Mouse (Mus musculus) forebrain, embryonic 14.5 days (tissue): ENCODE measurements around the gene Tmem248. TPM values are rescaled to one million over a fixed set of nuclear protein-coding genes. Genes with fewer than 3 reads are reported as not detected.
A peak's percentile ranks its signal among the peaks of the same experiment; 100 is the strongest.

ENCODE experiments used
- ATAC-seq: fragments of 200-750 bp; cut with Nextera tagmentation; 2 replicates; pipeline ENCODE4 v1.8.0; 2017; ENCODE audit warnings: mild to moderate bottlenecking, moderate library complexity
- DNase-seq: peaks from one replicate; pipeline ENCODE4 v3.0.0-alpha.2; 2015; ENCODE audit warnings: low spot score
- H3K27ac ChIP-seq: fragments of 300-500 bp; sonication (generic); 2 replicates; pipeline ENCODE4 v1.5.1; 2014; ENCODE audit warnings: low read depth, mild to moderate bottlenecking, control low read depth, low read length, moderate library complexity
- H3K27me3 ChIP-seq: fragments of 300-500 bp; sonication (generic); replicated peaks from 2 replicates; pipeline ENCODE4 v1.6.1; 2014; ENCODE audit warnings: low read length, control low read depth, mixed read lengths; ENCODE audit not compliant: control insufficient read depth, insufficient read depth
- H3K36me3 ChIP-seq: fragments of 300-500 bp; sonication (generic); 2 replicates; pipeline ENCODE4 v1.6.1; 2014; ENCODE audit warnings: low read length, control low read depth; ENCODE audit not compliant: control insufficient read depth, insufficient read depth
- H3K4me1 ChIP-seq: fragments of 300-500 bp; sonication (generic); 2 replicates; pipeline ENCODE4 v1.6.1; 2014; ENCODE audit warnings: antibody characterized with exemption, low read length, control low read depth; ENCODE audit not compliant: control insufficient read depth, insufficient read depth
- H3K4me2 ChIP-seq: fragments of 300-500 bp; sonication (generic); 2 replicates; pipeline ENCODE4 v1.6.1; 2014; ENCODE audit warnings: mild to moderate bottlenecking, control low read depth, low read length
- H3K4me3 ChIP-seq: fragments of 300-500 bp; sonication (generic); 2 replicates; pipeline ENCODE4 v1.5.1; 2014; ENCODE audit warnings: low read depth, low read length, control low read depth
- H3K9ac ChIP-seq: fragments of 300-500 bp; sonication (generic); 2 replicates; pipeline ENCODE4 v1.6.1; 2014; ENCODE audit warnings: mild to moderate bottlenecking, low read length, control low read depth, moderate library complexity
- H3K9me3 ChIP-seq: fragments of 300-500 bp; sonication (generic); replicated peaks from 2 replicates; pipeline ENCODE4 v1.6.1; 2016; ENCODE audit warnings: low read length, control low read depth, mixed read lengths; ENCODE audit not compliant: control insufficient read depth
- WGBS: fragments of 180-500 bp; shearing (Covaris S2); extraction: QIAGEN DNeasy Blood & Tissue Kit; methylation state at CpG from one replicate; pipeline ENCODE4 v1.1.7; 2014; 5-methylcytosine and 5-hydroxymethylcytosine counted together
- polyA plus RNA-seq: library from polyadenylated mRNA; unstranded; fragments of >200 nt; fragmentation: Nextera tagmentation; extraction: Ambion mirVana; gene quantifications from 2 replicates; pipeline ENCODE4 v1.2.1, GENCODE M21; 2014

Gene Tmem248
- 22.5 and 22.7 TPM in 2 replicates for polyA plus RNA-seq

DNA sequence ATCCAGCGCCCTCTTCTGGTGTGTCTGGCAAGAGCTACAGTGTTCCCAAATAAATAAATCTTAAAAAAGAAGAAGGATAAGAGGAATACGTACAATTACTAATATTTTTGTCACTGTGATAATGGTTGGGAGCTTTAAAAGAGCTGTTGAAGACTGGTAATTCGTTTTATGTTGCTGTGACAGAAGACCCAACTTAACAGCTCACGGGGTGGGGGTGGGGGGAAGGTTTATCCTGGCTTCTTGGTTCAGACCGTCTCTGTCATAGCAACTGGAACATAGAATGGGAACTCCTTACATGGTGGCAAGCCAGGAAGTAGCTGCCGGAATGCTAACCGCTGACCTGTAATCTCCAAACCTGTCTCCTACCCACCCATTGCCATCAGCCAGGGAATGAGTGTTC, at the start of gene Tmem248:
TSS of gene Tmem248 (plus strand) at position 301 of the 400 bp plus-strand sequence.
- H3K4me1 ChIP-seq, result no peaks in the 10 kb centered on the region
- H3K9me3 ChIP-seq, result no peaks in the 10 kb centered on the region; the same call in 1 of the 2 replicates
- peaks cover 23% of the 10 kb centered on the region for H3K36me3 ChIP-seq
- no peak within 1 kb of the TSS for H3K4me2 ChIP-seq
- no peak for ATAC-seq
- WGBS, result 83% methylated on average over 7 of the region's 7 CpGs
- H3K9ac ChIP-seq, result no peak within 1 kb of the TSS
- no peak within 1 kb of the TSS for H3K4me3 ChIP-seq
- H3K27ac ChIP-seq, result no peak within 1 kb of the TSS
- H3K27me3 ChIP-seq, result no peaks in the 10 kb centered on the region
- no peak for DNase-seq

DNA sequence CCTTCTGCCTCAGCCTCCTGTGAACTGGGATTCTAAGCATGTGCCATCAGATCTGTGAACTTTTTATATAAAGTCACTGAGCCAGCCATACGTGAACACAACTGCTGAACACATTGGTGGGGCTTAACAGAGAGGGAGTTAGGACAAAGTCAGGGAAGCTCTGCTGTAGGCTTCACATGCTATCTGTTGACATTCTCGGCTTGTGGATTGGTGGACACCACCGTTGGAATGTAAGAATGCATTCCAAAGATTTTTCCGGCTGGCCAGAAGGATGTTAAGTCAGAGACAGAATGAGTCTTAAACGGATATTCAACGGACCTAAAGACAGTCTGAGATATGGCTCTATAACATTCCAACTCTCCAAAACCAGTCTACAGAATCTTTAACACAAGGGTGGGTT, 47.8 kb upstream of the Tmem248 start:
- H3K4me3 ChIP-seq, result no peak overlapping the region
- no peaks in the 10 kb centered on the region for H3K9me3 ChIP-seq
- no peak overlapping the region for H3K4me2 ChIP-seq
- no peaks in the 10 kb centered on the region for H3K36me3 ChIP-seq
- ATAC-seq, result no peak
- H3K27me3 ChIP-seq, result no peaks in the 10 kb centered on the region
- H3K4me1 ChIP-seq, result peaks cover 15% of the 10 kb centered on the region
- 79% methylated on average over 6 of the region's 6 CpGs for WGBS
- H3K27ac ChIP-seq, result no peak overlapping the region
- no peak overlapping the region for H3K9ac ChIP-seq
- DNase-seq, result no peak

DNA sequence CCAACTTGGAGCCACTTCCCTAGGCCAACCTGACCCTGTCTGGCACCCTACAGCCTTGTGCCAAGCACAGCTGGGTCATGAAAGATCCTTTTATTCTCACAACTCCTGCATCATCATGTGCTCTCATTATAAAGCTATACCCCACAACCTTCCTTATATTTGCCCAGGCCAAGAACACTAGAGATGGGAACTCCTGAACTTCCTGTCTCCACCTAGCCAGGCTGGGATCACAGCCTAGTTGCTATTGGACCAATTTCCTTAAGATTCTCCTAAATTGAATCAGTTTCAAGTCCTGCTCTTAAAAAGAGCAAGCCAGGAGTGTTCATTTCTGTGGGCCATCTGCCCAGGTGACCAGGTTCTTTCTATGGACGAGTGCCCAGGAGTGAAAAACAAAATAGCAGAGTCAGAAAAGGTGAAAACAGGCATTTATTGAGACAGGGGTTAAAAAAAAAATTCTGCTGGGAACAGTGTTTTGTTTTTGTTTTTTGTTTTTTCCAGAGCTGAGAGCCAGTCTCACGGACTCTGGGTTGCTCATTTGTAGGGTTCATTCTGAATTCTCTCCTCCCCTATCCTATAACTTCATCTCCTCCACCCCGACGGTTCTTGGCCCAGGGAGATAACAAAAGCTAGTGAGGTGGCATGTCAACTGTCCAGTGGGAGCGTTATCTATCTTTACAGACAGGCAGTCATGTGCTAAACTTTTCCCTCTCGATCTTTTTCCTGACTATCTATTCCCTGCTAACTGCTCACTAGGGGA, 46.0 kb upstream of the Tmem248 start:
- no peak for DNase-seq
- H3K36me3 ChIP-seq, result no peaks in the 10 kb centered on the region
- H3K27ac ChIP-seq, result peak overlapping the region; percentile 66
- H3K4me2 ChIP-seq, result peak overlapping the region; percentile 89
- ATAC-seq, result peak; percentile 13; the same call in 1 of the 2 replicates
- H3K9me3 ChIP-seq, result no peaks in the 10 kb centered on the region
- H3K27me3 ChIP-seq, result no peaks in the 10 kb centered on the region
- WGBS, result 11% methylated on average over 6 of the region's 6 CpGs
- peak overlapping the region; percentile 87 for H3K9ac ChIP-seq
- H3K4me1 ChIP-seq, result peaks cover 15% of the 10 kb centered on the region
- peak overlapping the region; percentile 71 for H3K4me3 ChIP-seq

DNA sequence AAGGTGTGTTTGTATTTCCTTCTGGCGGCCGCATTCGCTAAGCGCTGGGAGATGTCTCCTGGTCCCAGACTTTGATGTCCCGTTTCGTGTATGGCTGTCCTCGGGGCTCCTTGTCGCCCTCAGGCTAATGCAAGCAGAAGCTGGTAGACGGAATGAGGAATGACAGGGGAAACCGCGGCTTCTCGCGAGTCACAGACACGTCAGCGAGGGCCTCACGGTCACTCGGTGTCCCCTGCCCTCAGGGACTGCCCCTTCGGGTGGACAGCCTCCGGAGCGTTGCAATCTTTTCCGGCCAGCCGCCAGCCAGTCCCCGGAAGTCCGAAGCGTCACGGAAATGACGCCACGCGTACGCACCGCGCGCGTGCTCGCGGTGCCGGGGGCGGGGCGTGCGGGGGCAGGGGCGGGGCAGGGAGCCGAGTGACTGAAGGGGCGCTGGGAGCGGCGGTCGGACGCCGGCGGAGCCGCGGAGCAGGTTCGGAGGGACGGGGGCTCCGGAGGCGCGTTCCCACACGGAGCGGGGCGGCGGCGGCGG, 45.4 kb upstream of the Tmem248 start, which contains the start of gene Rabgef1:
TSS of gene Rabgef1 (plus strand) at position 376 of the 532 bp plus-strand sequence.
- peak within 1 kb of the TSS; percentile 89 for H3K4me2 ChIP-seq
- H3K36me3 ChIP-seq, result no peaks in the 10 kb centered on the region
- ATAC-seq (peak; percentile 96), DNase-seq (peak; percentile 90)
- H3K27ac ChIP-seq, result peak within 1 kb of the TSS; percentile 66
- no peaks in the 10 kb centered on the region for H3K9me3 ChIP-seq
- peak within 1 kb of the TSS; percentile 71 for H3K4me3 ChIP-seq
- peaks cover 15% of the 10 kb centered on the region for H3K4me1 ChIP-seq
- WGBS, result 0% methylated on average over 52 of the region's 62 CpGs
- peak within 1 kb of the TSS; percentile 87 for H3K9ac ChIP-seq
- H3K27me3 ChIP-seq, result no peaks in the 10 kb centered on the region

DNA sequence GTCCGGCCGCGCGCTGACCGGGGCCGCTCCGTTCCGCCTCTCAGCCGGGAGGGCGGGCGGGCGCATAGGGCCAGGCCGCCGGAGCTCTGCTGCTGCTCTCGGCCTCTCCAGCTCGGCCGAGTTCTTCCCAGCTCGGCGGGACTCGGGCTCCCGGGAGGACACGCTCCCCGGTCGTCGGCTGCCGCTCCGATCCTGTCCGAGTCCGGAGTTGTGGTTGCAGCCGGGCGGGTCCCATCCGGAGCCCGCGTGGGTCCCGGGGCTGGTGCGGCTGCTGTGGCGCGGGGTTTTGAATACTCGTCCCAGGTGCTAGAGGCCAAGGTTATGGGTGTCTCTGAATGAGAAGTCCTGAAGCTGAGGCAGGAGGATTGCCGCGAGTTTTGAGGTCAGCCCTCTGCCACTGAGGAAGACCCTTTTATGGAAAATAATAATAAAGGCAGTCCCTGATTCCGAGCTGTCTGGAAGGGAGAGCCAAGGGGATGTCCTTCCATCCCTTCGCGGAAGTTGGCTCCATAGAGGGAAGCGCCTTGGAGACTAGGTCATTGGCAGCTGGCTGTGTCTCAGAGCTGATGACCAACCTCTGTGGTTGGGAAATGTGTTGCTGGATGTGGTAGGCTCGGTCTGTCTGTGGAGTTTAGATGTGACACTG, 44.8 kb upstream of the Tmem248 start:
- H3K36me3 ChIP-seq, result no peaks in the 10 kb centered on the region
- DNase-seq, result peak; percentile 21
- no peaks in the 10 kb centered on the region for H3K9me3 ChIP-seq
- peak overlapping the region; percentile 87 for H3K9ac ChIP-seq
- H3K4me1 ChIP-seq, result peaks cover 15% of the 10 kb centered on the region
- peak; percentile 11; the same call in 1 of the 2 replicates for ATAC-seq
- WGBS, result 2% methylated on average over 32 of the region's 46 CpGs
- peak overlapping the region; percentile 71 for H3K4me3 ChIP-seq
- H3K27ac ChIP-seq, result peak overlapping the region; percentile 66; the same call in 1 of the 2 replicates
- H3K27me3 ChIP-seq, result no peaks in the 10 kb centered on the region
- peak overlapping the region; percentile 78 for H3K4me2 ChIP-seq

DNA sequence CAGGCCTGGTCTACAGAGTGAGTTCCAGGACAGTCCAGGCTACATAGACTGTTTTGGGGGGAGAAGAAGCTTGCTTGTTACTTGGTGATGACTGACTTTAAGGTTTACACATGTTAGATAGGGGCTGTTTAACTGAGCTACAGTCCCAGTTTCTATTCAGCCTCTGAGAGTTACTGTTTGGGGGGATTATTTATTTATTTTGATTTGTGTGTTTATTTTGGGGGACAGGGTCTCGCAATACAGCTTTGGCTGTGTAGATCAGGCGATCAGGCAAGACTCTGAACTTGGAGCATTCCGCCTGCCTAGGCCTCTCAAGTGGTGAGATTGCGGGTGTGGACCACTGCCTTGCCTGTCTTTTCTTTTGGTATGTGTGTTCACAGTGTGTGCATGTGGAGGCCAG, 43.9 kb upstream of the Tmem248 start:
- DNase-seq (no peak), ATAC-seq (no peak)
- Histone ChIP-seq H3K9me3 (no peaks in the 10 kb centered on the region), H3K36me3 (no peaks in the 10 kb centered on the region), H3K27me3 (no peaks in the 10 kb centered on the region), H3K9ac (no peak overlapping the region), H3K4me1 (peaks cover 15% of the 10 kb centered on the region), H3K4me3 (no peak overlapping the region), H3K27ac (no peak overlapping the region), H3K4me2 (peak overlapping the region; percentile 78)
- WGBS, result 92% methylated on average over 4 of the region's 4 CpGs

DNA sequence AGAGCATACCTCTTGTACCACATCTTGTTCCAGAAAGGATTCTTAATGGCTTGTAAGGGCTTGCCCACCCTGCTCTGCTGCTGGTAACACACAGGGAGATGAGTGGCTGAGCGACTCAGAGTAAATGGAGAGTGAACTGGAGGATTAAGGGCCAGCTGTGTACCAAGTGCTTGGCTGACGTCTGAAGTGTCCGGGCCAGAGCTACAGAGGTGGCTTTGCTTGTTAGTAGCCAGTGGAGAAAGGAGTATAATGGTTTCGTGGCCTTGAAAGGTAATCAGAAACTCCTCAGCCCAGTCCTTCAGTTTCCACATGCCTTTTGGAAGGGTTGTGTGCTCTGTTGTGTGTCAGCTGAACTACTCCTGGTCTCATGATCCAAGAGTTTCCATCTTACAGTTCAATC, 39.0 kb upstream of the Tmem248 start:
- 52% methylated on average over 4 of the region's 4 CpGs for WGBS
- peaks cover 4% of the 10 kb centered on the region for H3K4me1 ChIP-seq
- no peak overlapping the region for H3K4me2 ChIP-seq
- H3K27ac ChIP-seq, result no peak overlapping the region
- no peak overlapping the region for H3K9ac ChIP-seq
- H3K9me3 ChIP-seq, result no peaks in the 10 kb centered on the region
- ATAC-seq (no peak), DNase-seq (no peak)
- no peaks in the 10 kb centered on the region for H3K36me3 ChIP-seq
- H3K27me3 ChIP-seq, result no peaks in the 10 kb centered on the region
- H3K4me3 ChIP-seq, result no peak overlapping the region

DNA sequence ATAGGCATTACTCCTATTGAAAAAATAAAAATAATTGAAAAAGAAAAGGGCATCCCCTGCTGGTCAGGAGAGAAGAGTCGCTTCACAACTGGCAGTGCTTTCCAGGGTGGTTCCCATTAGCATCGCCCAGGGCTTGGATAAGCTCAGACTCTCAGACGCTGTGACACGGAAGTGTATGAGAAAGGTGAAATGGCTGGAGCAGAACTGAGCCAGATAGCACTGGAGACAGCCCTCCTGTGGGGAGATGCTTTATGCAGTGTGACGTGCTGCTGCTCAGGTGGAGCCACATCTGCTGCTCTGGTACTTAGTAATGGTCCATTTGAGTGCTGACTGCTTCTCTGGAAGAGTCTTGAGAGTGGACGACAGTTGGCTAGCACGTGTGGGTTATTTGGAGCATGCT, 36.5 kb upstream of the Tmem248 start:
- no peak overlapping the region for H3K4me3 ChIP-seq
- no peak overlapping the region for H3K4me2 ChIP-seq
- H3K9ac ChIP-seq, result no peak overlapping the region
- H3K4me1 ChIP-seq, result no peaks in the 10 kb centered on the region
- DNase-seq (no peak), ATAC-seq (no peak)
- no peaks in the 10 kb centered on the region for H3K9me3 ChIP-seq
- 64% methylated on average over 7 of the region's 7 CpGs for WGBS
- H3K27ac ChIP-seq, result no peak overlapping the region
- no peaks in the 10 kb centered on the region for H3K27me3 ChIP-seq
- H3K36me3 ChIP-seq, result no peaks in the 10 kb centered on the region
